In genomic region chr11:119111345-119111744, GRCm38 (mm10) we compare ENCODE assay signal across 11 mouse cellular contexts. TPM values are rescaled to one million over a fixed set of nuclear protein-coding genes. Genes with fewer than 3 reads are reported as not detected.
A peak's percentile ranks its signal among the peaks of the same experiment; 100 is the strongest.
DNase-seq lines count a peak whose midpoint lies in the region; ATAC-seq and TF ChIP-seq lines count a peak whose summit lies in the region.
"Had no signal": no experiment of that assay in that cellular context is flagged by ENCODE, and none has a peak within 500 bp of the region (broad histone marks: within the 10 kb centered on the region; RNA-seq: fewer than 3 reads in every experiment).

No protein-coding gene starts in this region.

- H3K4me2 ChIP-seq in forebrain, embryonic 12.5 days: no peak overlapping the region
- no peak overlapping the region for H3K4me2 ChIP-seq in intestine, embryonic 16.5 days (ENCODE audit: low read depth, low read length)
- no peak overlapping the region for H3K4me2 ChIP-seq in hindbrain, postnatal 0 days (ENCODE audit: low read depth, low read length)
- H3K4me2 ChIP-seq: heart, embryonic 12.5 days; midbrain, embryonic 15.5 days had no signal

- H3K36me3 ChIP-seq in forebrain, embryonic 10.5 days (replicated peaks): no peaks in the 10 kb centered on the region
- H3K36me3 ChIP-seq in forebrain, embryonic 12.5 days (replicated peaks): no peaks in the 10 kb centered on the region
- no peaks in the 10 kb centered on the region for H3K36me3 ChIP-seq in intestine, embryonic 16.5 days (ENCODE audit: control insufficient read depth, insufficient read depth, low read length)
- H3K36me3 ChIP-seq in hindbrain, postnatal 0 days (ENCODE audit: insufficient read depth, low read length): no peaks in the 10 kb centered on the region
- H3K36me3 ChIP-seq: heart, embryonic 12.5 days; midbrain, embryonic 15.5 days had no signal

- H3K27ac ChIP-seq in forebrain, embryonic 10.5 days: no peak overlapping the region
- no peak overlapping the region for H3K27ac ChIP-seq in forebrain, embryonic 12.5 days
- no peak overlapping the region for H3K27ac ChIP-seq in intestine, embryonic 16.5 days (ENCODE audit: low read length)
- H3K27ac ChIP-seq in hindbrain, postnatal 0 days: no peak overlapping the region
- H3K27ac ChIP-seq: midbrain, embryonic 15.5 days had no signal

- no peaks in the 10 kb centered on the region for H3K9me3 ChIP-seq in forebrain, embryonic 10.5 days
- H3K9me3 ChIP-seq in forebrain, embryonic 12.5 days: no peaks in the 10 kb centered on the region
- H3K9me3 ChIP-seq in intestine, embryonic 16.5 days (ENCODE audit: control insufficient read depth, low read length): no peaks in the 10 kb centered on the region
- no peaks in the 10 kb centered on the region for H3K9me3 ChIP-seq in hindbrain, postnatal 0 days (ENCODE audit: low read length)
- H3K9me3 ChIP-seq: midbrain, embryonic 15.5 days had no signal

- 4% methylated on average over 7 of the region's 7 CpGs for WGBS in forebrain, embryonic 10.5 days
- WGBS in forebrain, embryonic 12.5 days: 13% methylated on average over 7 of the region's 7 CpGs
- 20% methylated on average over 7 of the region's 7 CpGs for WGBS in intestine, embryonic 16.5 days
- WGBS in hindbrain, postnatal 0 days: 15% methylated on average over 7 of the region's 7 CpGs

- no peak overlapping the region for H3K9ac ChIP-seq in forebrain, embryonic 12.5 days
- H3K9ac ChIP-seq in intestine, embryonic 16.5 days (ENCODE audit: low read depth, low read length): no peak overlapping the region
- H3K9ac ChIP-seq in hindbrain, postnatal 0 days (replicated peaks; ENCODE audit: low read length): no peak overlapping the region
- H3K9ac ChIP-seq: heart, embryonic 12.5 days; midbrain, embryonic 15.5 days had no signal

- H3K4me3 ChIP-seq in forebrain, embryonic 10.5 days: no peak overlapping the region
- H3K4me3 ChIP-seq in forebrain, embryonic 12.5 days (replicated peaks): no peak overlapping the region
- no peak overlapping the region for H3K4me3 ChIP-seq in intestine, embryonic 16.5 days (ENCODE audit: low read length)
- no peak overlapping the region for H3K4me3 ChIP-seq in hindbrain, postnatal 0 days (ENCODE audit: low read length)
- H3K4me3 ChIP-seq: heart, embryonic 12.5 days; midbrain, embryonic 15.5 days had no signal

- H3K4me1 ChIP-seq in forebrain, embryonic 10.5 days: peaks cover 35% of the 10 kb centered on the region
- H3K4me1 ChIP-seq in forebrain, embryonic 12.5 days: 0 out of 2 replicates have a peak, but pooled peaks cover 6% of the 10 kb centered on the region
- no peaks in the 10 kb centered on the region for H3K4me1 ChIP-seq in intestine, embryonic 16.5 days (ENCODE audit: control insufficient read depth, insufficient read depth, low read length)
- 0 out of 2 replicates have a peak, but pooled peaks cover 5% of the 10 kb centered on the region for H3K4me1 ChIP-seq in hindbrain, postnatal 0 days (ENCODE audit: insufficient read depth, low read length)
- H3K4me1 ChIP-seq: midbrain, embryonic 15.5 days had no signal

- peaks cover 84% of the 10 kb centered on the region for H3K27me3 ChIP-seq in forebrain, embryonic 10.5 days (ENCODE audit: poor library complexity, severe bottlenecking)
- H3K27me3 ChIP-seq in forebrain, embryonic 12.5 days: peaks cover 16% of the 10 kb centered on the region
- H3K27me3 ChIP-seq in intestine, embryonic 16.5 days (replicated peaks; ENCODE audit: control insufficient read depth, insufficient read depth, low read length): no peaks in the 10 kb centered on the region
- no peaks in the 10 kb centered on the region; the same call in 1 of the 2 replicates for H3K27me3 ChIP-seq in hindbrain, postnatal 0 days (ENCODE audit: insufficient read depth, low read length)
- H3K27me3 ChIP-seq: midbrain, embryonic 15.5 days had no signal

- peak; percentile 53 for DNase-seq in forebrain, embryonic 10.5 days (ENCODE audit: extremely low spot score, low spot score)
- peak; percentile 75 for DNase-seq in retina, adult 2 months (ENCODE audit: low read depth, low spot score)
- DNase-seq in retina, embryonic 14.5 days (ENCODE audit: low spot score): no peak
- peak; percentile 66 to 82 for DNase-seq in spleen, postnatal 4 days (ENCODE audit: low spot score in 2 of 2)
- DNase-seq in heart, postnatal 14 days: no peak
- DNase-seq in hindbrain, postnatal 0 days (ENCODE audit: low spot score): no peak
- DNase-seq: right cerebral cortex, postnatal 25 days had no signal

- no peak for TF ChIP-seq CTCF in hindbrain, postnatal 0 days (IDR thresholded peaks at IDR 0.05; ENCODE audit: low read depth)

- ATAC-seq in forebrain, embryonic 12.5 days (ENCODE audit: low FRiP score): no peak
- 0 out of 2 replicates have a peak, but pooled peaks have one; percentile 23 for ATAC-seq in intestine, embryonic 16.5 days
- ATAC-seq in hindbrain, postnatal 0 days: no peak
- ATAC-seq: midbrain, embryonic 15.5 days had no signal

- intact Hi-C loops in heart, postnatal 14 days (cut with DNase I): no loop called here

RNA-seq across cellular contexts. Expression of gene Cbx4, which starts 25.3 kb away (rescaled TPM):
- polyA plus RNA-seq in forebrain, embryonic 10.5 days (2016; fragmentation: Nextera tagmentation; extraction: Ambion mirVana): 3.3 and 4.6 TPM in 2 replicates
- polyA plus RNA-seq in forebrain, embryonic 12.5 days (2016; fragmentation: Nextera tagmentation; extraction: Ambion mirVana): 12.7 and 14.5 TPM in 2 replicates
- 9.3 and 10.0 TPM in 2 replicates for polyA plus RNA-seq in intestine, embryonic 16.5 days (2015; fragmentation: Nextera tagmentation; extraction: Ambion mirVana)
- 10 to 100 TPM; 15.2 to 17.8 TPM for total RNA-seq in heart, postnatal 14 days (2021)
- 33.6 and 41.3 TPM in 2 replicates for total RNA-seq in hindbrain, postnatal 0 days (2014; rRNA removed)
- 22.4 and 23.7 TPM in 2 replicates for polyA plus RNA-seq in hindbrain, postnatal 0 days (2015; fragmentation: Nextera tagmentation; extraction: Ambion mirVana)

Comparison
In these comparisons a context has a peak if more than half of its experiments do, and no peak if none do; other contexts are left out.
1. DNase-seq: peak in forebrain, embryonic 10.5 days (single experiment), retina, adult 2 months (single experiment) and spleen, postnatal 4 days (2 of 2); none in retina, embryonic 14.5 days (single experiment), heart, postnatal 14 days (0 of 2) and hindbrain, postnatal 0 days (single experiment).